Mouse (Mus musculus) cortical plate, adult 2 months (tissue): Measurements from ENCODE around the gene Plekhm3.

ENCODE experiments used
- CTCF ChIP-seq: fragments of 200-500 bp; IDR thresholded peaks from 2 replicates; pipeline ENCODE4 v1.5.1; 2011; ENCODE audit warnings: mild to moderate bottlenecking, control low read depth, low read length; ENCODE audit not compliant: insufficient read depth; ENCODE audit errors: extremely low read depth
- POLR2A ChIP-seq: fragments of 200-500 bp; IDR thresholded peaks from 2 replicates; pipeline ENCODE4 v1.6.1; 2011; ENCODE audit warnings: mild to moderate bottlenecking, low read length, control low read depth; ENCODE audit not compliant: insufficient read depth; ENCODE audit errors: extremely low read depth

- TF ChIP-seq CTCF (no peak), POLR2A (no peak)
Measured at GRCm38 (mm10) chr1:64761646-64762045, 195.0 kb downstream of the Plekhm3 start.
